Mouse (Mus musculus) heart, adult 9 months (tissue): Measurements from ENCODE around the gene Pdxdc1.
A peak's percentile ranks its signal among the peaks of the same experiment; 100 is the strongest.
"Not testable (repeated sequence)": the region's sequence is repeated elsewhere in the genome, so short reads cannot be mapped to it uniquely, and the experiment has no call there.

ENCODE experiments used
- DNase-seq, 2 experiments: peaks; one replicate each; pipeline ENCODE4 v3.0.0; 2022; ENCODE audit warnings: low spot score in 2 of 2

The Pdxdc1 gene

DNA sequence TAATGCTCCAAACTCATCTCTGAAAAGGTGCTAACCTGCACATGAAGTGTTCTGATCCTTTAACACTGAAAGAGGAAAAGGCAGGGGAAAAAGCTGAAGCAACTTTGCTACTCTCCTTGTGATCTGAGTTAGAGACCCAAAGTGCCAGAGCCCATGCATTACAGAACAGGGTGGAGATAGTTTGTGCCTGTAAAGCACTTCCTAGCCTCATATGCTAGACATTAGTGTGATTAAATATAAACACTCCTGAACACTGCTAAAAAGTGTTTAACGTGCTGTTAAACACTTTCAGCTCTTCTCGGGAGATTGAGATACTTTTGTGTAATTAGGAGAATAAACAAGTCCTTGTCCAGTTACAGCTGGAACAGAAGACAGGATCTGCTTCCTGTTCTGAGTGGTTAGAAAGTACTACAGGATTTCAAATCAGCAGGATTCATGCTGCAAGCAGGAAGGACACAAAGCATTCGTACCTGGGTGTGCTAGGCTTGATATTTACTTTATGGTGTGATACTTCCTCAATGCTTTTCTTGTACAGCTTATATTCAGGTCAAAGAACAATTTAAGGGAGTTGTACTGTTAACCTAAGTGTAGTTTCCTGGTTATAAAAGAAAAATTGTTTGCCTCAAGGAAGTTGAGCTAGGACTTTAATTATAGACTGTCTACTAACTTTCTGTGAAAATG lies 19.7 kb downstream of the Pdxdc1 start:
- DNase-seq, result no peak

DNA sequence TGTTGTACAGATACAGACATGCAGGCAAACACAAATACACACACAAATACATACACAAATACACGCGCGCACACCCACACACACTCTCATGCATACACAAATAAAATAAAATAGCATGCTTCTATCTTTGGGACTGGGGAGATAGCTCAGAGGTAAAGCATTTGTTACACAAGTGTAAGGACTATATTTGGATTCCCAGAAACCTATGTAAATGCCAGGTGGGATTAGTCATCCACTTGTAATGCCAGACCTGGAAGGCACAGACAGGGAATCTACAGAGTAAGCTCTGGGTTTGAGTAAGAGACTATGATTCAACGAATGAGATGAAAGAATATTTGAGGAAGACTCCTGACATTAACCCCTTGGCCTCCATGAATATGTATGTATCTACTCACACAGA lies 27.4 kb downstream of the Pdxdc1 start:
- DNase-seq, result no peak

DNA sequence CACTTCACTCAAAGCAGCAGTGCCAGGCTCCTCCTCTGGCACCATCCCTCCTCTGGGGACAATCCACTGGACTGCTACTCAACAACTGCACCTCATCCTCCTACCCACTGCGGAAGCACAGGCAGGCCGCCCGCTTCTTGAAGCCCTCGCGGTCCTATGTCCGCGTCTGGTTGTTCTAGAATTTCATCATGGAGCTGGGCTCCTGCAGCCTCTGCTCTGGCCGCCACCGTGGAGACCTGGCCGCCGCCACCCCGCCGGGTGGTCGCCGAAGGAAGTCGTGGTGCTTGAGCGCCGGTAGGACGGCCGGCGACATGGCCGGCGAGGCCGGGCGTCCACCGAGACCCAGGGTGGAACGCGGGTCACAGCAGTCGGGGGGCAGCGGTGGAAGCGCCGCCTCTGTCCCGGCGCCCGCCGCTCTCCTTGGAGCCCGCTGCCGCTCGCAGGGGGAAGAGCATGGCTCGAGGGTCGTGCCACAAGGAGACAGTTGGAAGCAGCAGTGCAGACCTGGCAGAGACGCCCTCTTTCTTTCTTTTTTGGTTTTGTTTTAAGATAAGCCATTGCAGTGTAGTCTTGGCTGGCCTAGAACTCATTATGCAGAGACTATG lies 34.9 kb downstream of the Pdxdc1 start:
- DNase-seq, result no peak

DNA sequence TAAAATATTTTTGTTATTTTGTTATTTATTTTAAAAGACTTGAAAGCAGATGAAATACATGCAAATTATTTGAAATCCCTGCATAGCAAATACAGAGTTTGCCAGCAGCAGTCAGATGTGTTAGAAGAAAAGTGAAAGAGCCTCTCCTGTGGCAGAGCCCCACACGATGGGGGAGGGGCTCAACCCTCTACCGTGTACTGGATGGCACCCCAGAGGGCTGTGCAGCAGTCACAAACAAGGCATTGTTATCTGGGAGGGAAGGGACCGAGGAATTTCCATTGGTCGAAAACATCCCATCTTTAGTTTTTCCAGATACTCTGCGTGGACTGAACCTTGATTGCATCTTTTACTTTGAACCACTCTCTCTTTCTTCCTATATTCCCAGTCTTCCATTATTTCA lies 35.5 kb downstream of the Pdxdc1 start:
- DNase-seq, result not testable (repeated sequence)

DNA sequence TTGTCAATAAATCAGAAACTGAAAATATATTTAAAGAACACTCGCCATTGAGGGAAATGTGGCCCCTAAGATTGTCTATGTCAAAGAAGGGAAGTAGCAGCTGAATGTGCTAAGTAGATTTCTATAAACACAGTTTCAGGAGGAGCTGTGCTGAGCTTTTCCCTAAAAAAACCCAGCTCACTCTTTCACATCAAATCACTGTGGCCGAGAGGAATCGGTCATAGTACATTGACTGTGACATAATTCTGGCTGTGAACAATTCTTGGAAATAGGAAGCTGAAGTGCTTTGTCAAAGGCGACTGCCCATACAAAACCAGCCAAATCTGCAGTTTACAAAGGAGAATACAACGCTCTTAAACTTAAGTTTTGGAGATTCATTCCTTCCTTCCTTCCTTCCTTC lies 36.3 kb downstream of the Pdxdc1 start:
- DNase-seq, result no peak

DNA sequence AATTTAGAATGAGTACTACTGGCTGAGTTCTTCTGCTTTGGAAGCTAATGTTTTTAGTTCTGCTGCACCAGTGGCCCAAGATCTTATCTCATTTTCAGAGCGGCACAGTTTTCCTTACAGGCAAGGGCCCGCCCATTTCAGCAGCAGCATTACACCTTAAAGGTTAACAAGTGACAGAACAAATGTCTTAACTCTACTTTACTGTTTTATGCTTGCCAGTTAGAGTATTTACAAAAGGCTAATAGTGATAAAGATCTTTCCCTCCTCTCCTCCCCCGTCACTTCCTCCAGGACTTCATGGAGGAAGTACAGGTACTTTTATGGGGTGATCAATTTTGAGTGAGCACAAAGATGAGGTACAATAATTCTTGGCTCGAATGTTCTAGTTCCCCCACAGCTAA lies 36.9 kb downstream of the Pdxdc1 start:
- no peak for DNase-seq

DNA sequence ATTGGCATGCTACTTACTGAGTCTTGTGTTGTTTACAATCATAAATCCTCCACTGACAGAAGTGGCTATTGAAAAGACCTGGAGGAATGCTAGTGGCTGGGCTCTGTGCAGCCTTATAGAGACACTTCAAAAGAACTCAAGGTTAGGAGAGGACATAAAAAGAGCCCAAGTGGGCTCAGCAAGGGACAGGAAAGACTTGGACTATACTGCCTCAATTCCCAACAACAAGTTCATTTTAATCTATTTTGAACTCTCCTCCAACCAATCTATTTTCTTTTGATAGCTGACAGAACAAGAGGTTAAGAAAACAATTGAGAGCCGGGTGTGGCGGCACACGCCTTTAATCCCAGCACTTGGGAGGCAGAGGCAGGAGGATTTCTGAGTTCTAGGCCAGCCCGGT lies 49.0 kb downstream of the Pdxdc1 start:
- no peak for DNase-seq

DNA sequence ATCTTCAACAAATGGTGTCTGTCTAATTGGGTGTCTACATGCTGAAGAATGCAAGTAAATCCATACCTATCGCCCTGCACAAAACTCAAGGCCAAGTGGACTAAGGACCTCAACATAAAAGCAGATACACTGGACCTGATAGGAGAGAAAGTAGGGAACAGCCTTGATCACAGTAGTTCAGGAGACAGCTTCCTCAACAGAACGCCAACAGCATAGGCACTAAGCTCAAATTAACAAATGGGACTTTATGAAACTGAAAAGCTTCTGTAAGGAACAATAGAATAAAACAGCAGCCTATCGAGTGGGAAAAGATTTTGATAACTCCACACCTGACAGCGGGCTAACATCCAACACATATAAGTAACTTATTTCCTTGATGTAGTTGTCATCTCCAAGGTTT lies 51.5 kb downstream of the Pdxdc1 start:
- no peak for DNase-seq

DNA sequence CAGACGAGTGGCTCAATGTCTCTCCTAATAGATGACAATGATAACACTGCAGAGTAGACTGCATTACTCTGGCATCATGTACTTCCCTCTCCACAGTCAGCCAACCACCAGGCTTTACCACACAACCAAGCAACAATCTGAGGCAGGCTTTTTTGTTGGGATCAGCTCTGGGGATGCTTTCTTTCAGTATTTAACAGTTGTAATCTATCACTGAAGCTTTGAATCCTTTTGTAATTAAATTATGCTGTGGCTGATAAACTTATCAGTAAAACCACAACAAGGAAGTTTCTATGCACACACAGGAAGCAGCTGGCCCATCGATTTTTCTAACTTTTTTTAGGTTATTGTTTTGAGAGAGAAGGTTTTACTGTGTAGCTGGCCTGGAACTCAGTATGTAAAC lies 54.6 kb downstream of the Pdxdc1 start:
- no peak for DNase-seq

DNA sequence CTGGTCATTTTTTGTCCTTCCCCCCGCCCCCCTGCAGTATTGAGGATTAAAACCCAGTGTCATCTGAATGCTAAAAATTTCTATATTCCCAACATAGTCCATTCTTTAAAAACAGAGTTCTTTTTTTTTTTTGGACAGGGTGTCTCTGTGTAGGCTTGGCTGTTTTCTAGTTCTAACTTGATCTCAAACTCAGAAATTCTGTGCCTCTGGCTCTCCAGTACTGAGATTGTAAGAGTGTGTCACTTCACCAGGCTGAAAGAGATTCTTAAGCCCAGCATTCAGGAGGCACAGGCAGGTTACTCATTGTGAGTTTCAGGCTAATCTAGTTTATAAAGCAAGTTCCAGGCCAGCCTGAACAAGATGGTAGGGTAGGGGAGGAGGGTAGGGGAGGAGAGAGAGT lies 56.3 kb downstream of the Pdxdc1 start:
- no peak for DNase-seq

DNA sequence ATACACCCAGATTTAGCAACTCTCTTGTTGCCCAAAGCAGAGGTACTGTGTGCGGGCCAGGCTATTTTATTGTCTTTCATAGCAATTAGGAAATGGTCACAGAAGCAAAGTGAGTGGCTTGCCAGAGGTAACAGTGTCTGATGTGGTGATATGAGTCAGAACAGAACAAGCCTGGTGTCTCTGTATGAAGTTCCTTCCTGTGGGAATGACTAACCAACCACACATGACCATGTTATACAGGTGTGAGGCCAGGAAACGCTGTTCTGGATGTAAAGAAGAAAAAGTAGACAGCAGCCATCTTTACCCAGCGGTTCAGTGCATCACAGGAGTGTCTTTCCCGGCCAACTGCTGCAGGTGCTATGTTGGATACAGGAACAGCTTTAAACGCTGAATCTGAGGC lies 57.9 kb downstream of the Pdxdc1 start:
- no peak for DNase-seq

DNA sequence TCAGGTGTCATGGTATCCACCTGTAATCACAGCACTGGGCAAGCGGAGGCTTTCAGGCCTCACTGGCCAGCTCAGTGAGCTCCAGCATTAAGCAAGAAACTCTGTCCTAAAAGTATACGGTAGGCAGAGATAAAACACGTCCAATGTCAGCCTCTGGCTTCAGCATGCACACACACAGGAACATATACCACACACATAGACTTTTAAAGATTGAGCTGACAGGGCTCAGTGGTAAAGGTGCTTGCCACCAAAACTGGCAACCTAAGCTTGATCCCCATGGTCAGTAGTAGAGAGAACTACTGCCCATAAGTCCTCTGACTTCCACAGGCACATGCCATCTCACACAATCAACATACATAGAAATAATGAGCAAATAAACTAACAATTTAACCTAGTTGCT lies 62.0 kb downstream of the Pdxdc1 start:
- no peak for DNase-seq

DNA sequence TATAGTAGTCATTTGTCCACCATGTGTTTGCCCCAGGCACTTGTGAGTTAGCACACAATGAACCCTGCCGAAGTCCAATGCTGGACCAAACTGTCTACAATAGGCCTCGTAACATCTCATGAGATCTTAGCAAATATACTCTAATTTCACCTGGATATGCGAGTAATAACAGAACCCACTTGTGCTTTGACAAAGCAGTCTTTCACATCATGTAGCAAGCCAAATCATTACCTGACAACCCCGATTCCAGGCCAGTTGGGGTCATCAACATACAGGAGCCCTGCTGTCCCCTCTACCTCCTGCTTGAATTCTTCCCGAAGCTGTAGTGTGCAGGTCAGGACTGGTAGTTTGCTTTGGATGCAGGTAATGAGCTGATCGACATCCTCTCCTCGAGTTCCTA lies 62.9 kb downstream of the Pdxdc1 start:
- no peak for DNase-seq

DNA sequence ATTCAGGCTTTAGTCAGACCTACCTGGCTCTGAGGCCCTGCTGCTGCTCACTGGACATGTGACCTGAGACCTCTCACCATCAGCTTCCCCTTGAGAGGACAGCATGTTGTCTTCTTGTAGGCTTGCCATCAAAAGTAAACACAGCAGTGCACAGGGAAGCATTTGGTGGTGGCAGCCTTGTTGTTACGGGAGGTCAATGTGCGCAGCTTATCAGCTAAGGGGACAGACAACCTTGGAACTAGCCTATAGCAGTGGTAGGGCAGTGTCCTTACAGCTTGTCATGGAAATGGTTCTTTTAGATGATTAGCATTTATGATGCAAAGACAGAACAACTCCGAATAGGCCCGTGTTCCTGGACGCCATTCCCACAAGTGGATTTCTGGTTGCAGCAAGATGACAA lies 68.5 kb downstream of the Pdxdc1 start:
- no peak for DNase-seq

DNA sequence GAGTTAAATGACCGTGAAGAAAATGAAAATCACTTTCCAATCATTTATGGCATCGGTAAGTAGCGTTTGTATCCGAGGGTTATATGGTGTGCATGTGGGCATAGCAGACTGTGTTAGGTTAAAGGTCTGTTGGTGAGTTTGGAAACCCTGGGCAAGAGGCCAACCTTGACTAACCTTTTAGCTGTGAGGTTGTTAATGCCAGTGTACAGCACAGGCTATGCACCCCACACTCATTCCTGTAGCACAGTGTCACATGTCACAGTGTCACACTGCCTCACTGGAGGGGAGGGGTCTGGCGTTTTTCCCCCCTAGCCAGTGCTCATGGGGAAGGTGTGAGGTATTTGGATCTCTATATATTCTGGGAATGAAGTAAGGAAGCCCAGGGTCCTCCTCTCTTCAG lies 71.3 kb downstream of the Pdxdc1 start:
- DNase-seq, result no peak

DNA sequence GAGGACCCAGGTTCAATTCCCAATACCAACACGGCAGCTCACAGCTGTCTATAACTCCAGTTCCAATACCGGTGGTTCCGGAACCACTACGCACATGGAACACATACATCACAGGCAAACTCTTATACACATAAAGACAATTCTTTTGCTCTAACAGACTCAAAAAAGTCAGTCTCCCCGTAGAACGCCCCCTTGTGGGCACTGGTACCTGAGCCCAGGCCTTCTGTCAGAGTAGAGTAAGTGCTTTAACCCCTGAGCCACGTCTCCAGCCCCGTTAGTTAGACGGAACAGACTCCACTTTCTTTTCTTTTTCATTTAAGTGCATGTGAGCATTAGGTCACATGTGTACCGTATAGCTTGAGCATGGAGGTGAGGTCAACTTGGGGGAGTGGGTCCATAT lies 72.5 kb downstream of the Pdxdc1 start:
- DNase-seq, result no peak

DNA sequence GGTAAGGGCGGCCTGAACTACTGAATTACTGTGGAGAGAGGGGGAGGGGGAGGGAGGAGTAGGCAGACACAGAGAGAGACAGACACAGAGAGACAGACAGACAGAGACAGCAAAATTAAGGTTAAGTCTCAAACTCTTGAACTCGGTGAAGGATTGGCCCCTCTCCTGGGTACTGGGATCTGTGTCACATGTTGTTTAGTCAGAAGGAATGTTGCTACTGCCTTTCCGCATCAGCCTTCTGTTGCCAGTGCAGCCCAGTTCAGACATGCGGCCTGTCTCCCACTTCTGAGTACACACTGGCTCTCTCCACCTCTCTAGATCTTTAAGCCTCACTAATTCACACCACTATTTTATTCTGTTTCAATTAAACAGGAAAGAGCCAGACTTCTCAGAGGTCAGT lies 76.4 kb downstream of the Pdxdc1 start:
- no peak for DNase-seq

DNA sequence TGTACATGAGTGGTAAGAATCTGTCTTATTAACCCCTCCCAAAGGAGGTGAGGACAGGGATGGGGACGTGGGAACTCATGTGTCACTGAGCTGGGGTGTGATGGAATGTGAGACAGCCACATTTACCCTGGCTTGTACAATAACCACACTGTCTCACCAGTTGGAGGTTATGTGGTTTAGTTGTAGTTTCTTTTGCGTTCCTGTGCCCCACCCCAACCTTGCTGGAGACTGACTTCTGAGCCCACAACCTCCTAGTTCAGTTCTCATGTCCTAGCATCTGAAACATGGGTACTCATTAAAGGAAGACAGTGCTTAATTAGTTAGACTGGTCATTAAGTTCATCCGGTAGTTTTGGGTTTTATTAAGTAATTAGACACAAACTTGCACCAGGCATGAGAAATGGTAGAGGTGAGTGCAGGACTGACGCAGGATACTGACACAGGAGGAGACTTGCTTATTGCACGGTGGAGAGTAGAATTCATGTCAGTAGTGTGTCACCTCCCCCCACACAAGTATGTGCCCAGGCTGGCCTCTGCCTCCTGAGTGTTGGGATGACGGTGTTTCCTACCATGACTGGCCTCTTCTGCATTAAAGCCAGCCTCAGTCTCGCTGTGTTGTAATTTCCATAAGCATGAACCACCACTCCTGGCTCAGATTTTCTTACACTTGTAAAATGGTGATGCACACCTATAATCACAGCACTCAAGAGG lies 77.0 kb downstream of the Pdxdc1 start:
- no peak for DNase-seq

DNA sequence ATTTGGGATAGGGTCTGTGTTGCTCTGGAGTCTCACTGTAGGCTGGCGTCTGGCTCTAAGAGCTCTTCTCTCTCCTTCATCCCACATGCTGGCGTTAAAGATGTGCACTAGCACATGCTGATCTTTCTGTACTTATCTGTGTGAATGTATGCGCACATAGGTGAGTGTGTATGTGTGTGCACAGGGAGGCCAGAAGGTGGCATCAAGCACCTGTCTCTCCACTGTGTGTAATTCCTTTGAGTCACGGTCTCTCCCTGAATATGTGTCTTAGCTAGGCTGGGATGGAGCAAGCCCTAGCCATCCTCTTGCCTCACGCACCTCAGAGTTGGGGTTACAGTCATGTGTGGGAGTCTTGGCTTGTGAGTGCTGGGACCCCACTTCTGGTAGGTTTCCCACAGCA lies 82.2 kb downstream of the Pdxdc1 start:
- DNase-seq, result no peak

DNA sequence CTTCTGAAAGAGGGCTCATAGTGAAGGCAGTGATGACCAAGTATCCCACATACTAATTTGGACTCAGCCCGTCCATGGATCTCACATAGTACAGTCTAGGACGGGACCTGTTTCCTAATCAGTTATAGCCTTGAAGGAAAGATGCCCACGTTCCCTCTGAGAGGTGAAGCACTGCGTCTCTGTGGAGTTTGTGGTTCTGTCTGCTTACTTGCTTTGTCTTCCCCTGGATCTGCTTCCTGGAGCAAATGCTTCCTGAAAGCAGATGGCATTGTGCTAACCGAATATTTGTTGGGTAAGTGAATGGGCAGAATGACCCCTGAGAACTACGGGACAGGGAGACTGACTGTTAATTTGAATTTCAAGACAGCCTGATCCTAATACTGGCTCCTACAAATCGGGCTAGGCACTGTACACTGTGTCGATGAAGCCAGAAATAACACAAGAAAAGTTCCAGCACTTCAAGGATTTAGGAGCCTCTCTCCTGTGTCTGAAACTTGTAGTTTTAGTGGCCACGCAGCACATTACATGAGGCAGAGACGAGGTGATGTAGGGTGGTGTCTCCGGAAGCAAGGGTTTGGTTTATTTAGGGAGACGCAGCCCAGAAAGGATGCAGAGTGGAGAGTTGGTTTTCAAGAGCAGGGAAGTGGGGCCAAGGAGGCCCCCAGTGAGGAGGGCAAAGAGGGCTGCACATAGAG lies 83.0 kb downstream of the Pdxdc1 start:
- peak; percentile 9 to 12 for DNase-seq

DNA sequence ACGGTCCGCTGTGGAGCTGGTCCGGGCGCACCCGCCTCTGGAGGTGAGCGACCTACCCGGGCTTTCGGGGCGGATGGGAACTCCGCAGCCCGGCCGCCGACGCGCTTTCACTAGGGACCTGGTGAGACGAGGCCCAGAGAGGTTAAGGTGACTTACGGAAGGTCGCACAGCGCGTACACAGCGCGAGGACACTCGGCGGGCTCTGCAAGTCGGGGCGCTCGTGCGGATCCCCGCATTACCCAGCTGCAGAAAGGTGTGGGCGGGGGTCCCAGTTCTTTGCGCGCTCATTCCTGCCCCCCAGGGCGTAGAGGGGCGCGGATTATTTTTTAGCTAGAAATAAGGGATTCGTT lies 83.6 kb downstream of the Pdxdc1 start:
- no peak for DNase-seq

DNA sequence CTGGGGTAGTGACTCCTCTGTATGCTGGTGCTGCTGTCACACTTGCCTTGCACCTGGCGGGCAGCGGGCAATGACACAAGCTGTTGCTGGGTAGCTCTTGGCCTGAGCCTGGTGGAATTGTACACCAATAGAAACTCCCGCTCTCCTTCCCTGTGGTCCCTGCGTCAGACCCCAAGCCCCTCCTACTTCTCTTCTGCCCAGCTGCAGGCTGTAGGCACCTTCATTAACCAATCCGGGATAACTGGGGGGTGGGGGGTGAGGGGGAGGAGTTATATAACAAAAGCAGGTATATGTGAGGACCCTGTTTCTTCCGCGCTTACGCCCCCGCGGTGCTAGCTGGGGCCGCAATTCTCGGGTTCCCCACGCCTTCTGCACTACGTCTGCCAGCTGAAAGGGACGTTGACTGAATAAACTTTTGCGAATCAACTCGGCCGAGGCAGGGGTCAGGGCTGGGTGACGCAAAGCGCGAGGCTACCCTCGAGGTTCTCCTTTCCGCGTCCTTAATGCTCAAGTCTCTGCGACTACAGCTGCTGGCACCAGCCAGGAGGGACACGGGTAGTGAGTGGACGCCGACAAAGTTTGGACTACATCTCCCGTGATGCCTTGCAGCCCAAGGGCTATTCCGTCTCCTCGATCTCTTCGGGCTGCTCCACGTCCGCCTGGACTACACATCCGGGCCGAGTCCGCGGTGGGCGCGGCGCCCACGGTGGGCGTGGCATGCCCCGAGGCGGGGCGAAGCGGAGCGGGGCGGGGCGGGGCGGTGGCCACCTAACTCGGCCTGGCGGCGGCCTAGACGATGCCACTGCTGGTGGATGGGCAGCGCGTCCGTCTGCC lies 84.2 kb downstream of the Pdxdc1 start, which contains the start of gene Ntan1:
Gene Ntan1, plus strand, starts transcription at position 286 of the 834 bp plus-strand sequence.
- DNase-seq, result peak; percentile 96
